In genomic region chr5:112179213-112180057, GRCm38 (mm10) we compare ENCODE assay signal across 8 mouse cellular contexts.
DNase-seq lines count a peak whose midpoint lies in the region; ATAC-seq and TF ChIP-seq lines count a peak whose summit lies in the region.

No protein-coding gene starts in this region.

- H3K4me2 ChIP-seq in forebrain, embryonic 15.5 days (replicated peaks): peak overlapping the region; percentile 37

- no peaks in the 10 kb centered on the region for H3K27me3 ChIP-seq in forebrain, embryonic 15.5 days

- H3K4me1 ChIP-seq in bone marrow, adult 2 months (ENCODE audit: control insufficient read depth, insufficient read depth, low read length): no peaks in the 10 kb centered on the region
- H3K4me1 ChIP-seq in forebrain, embryonic 15.5 days: peaks cover 7% of the 10 kb centered on the region; the same call in 1 of the 2 replicates

- no peaks in the 10 kb centered on the region for H3K9me3 ChIP-seq in forebrain, embryonic 15.5 days

- no peak for ATAC-seq in forebrain, embryonic 15.5 days (replicated peaks)

- no peak overlapping the region; the same call in 1 of the 2 replicates for H3K9ac ChIP-seq in forebrain, embryonic 15.5 days (replicated peaks)

- no peak for TF ChIP-seq POLR2A in bone marrow, adult 2 months (IDR thresholded peaks at IDR 0.05; ENCODE audit: borderline replicate concordance, control insufficient read depth, low read depth, low read length)

- no peaks in the 10 kb centered on the region for H3K36me3 ChIP-seq in forebrain, embryonic 15.5 days

- 2% methylated on average over 25 of the region's 25 CpGs for WGBS in bone marrow, adult 2 months
- WGBS in forebrain, embryonic 15.5 days: 32% methylated on average over 25 of the region's 25 CpGs

- no peak for DNase-seq in layer of hippocampus, adult 2 months (ENCODE audit: low spot score in 2 of 2)
- DNase-seq in layer of hippocampus, adult 9-11 months: no peak
- peak; percentile 72 for DNase-seq in induced T-regulatory cell, adult 2 months (ENCODE audit: low read depth)
- DNase-seq in lung, postnatal 14 days: peak; percentile 28
- peak; percentile 46 for DNase-seq in right cerebral cortex, postnatal 4 days
- DNase-seq in ovary, postnatal 14 days (ENCODE audit: low spot score): no peak

- TF ChIP-seq CTCF in layer of hippocampus, adult 2 months (conservative IDR thresholded peaks at IDR 0.05): peak; percentile 75
- TF ChIP-seq CTCF in bone marrow, adult 2 months (IDR thresholded peaks at IDR 0.05; ENCODE audit: control insufficient read depth, insufficient read depth, low read length): peak; percentile 58

- no peak overlapping the region for H3K27ac ChIP-seq in layer of hippocampus, adult 2 months
- H3K27ac ChIP-seq in bone marrow, adult 2 months (ENCODE audit: control insufficient read depth, insufficient read depth, low read depth, low read length, poor library complexity): no peak overlapping the region
- 0 out of 2 replicates have a peak overlapping the region, but pooled peaks have one; percentile 18 for H3K27ac ChIP-seq in forebrain, embryonic 15.5 days (replicated peaks)

- H3K4me3 ChIP-seq in layer of hippocampus, adult 2 months: no peak overlapping the region
- peak overlapping the region; percentile 11 for H3K4me3 ChIP-seq in bone marrow, adult 2 months (replicated peaks; ENCODE audit: control insufficient read depth, low read depth, low read length)
- peak overlapping the region; percentile 24 for H3K4me3 ChIP-seq in forebrain, embryonic 15.5 days

Comparison
In these comparisons a context has a peak if more than half of its experiments do, and no peak if none do; other contexts are left out.
1. DNase-seq: peak in induced T-regulatory cell, adult 2 months (single experiment), lung, postnatal 14 days (single experiment) and right cerebral cortex, postnatal 4 days (single experiment); none in layer of hippocampus, adult 2 months (0 of 2), layer of hippocampus, adult 9-11 months (single experiment) and ovary, postnatal 14 days (single experiment).